Mouse (Mus musculus) olfactory bulb, adult 2 months (tissue): Measurements from ENCODE around the gene Tpm3.

Source experiments
- CTCF ChIP-seq: fragments of 200-500 bp; IDR thresholded peaks from 2 replicates; pipeline ENCODE4 v1.5.1; 2012; ENCODE audit warnings: low read depth, mild to moderate bottlenecking, low read length, moderate library complexity; ENCODE audit not compliant: insufficient read depth
- POLR2A ChIP-seq: fragments of 200-500 bp; IDR thresholded peaks from 2 replicates; pipeline ENCODE4 v1.6.1; 2012; ENCODE audit warnings: mild to moderate bottlenecking, low read depth, low read length, moderate library complexity; ENCODE audit not compliant: insufficient read depth

GRCm38 (mm10) chr3:90134993-90135392 lies 62.5 kb downstream of the Tpm3 start:
- no peak for TF ChIP-seq POLR2A
- no peak for TF ChIP-seq CTCF
